Mouse (Mus musculus) ES-Bruce4 (cell line): ENCODE measurements around the gene AI837181. TPM values are rescaled to one million over a fixed set of nuclear protein-coding genes. Genes with fewer than 3 reads are reported as not detected.
A peak's percentile ranks its signal among the peaks of the same experiment; 100 is the strongest.

Source experiments
- H3K27ac ChIP-seq: 2 replicates; pipeline ENCODE4 v1.5.1; 2012; ENCODE audit warnings: low read length, inconsistent platforms; ENCODE audit not compliant: insufficient read depth
- H3K27me3 ChIP-seq: 2 replicates; pipeline ENCODE4 v1.6.1; 2012; ENCODE audit warnings: mild to moderate bottlenecking, low read length, inconsistent platforms; ENCODE audit not compliant: control insufficient read depth, poor library complexity, insufficient read depth, severe bottlenecking
- H3K36me3 ChIP-seq: 2 replicates; pipeline ENCODE4 v1.6.1; 2012; ENCODE audit warnings: inconsistent platforms, mild to moderate bottlenecking, low read length, moderate library complexity; ENCODE audit not compliant: control insufficient read depth, poor library complexity, insufficient read depth, severe bottlenecking
- H3K4me1 ChIP-seq: one replicate; pipeline ENCODE4 v1.8.1; 2011; ENCODE audit warnings: low read length; ENCODE audit not compliant: control insufficient read depth, insufficient read depth
- H3K4me3 ChIP-seq: 2 replicates; pipeline ENCODE4 v1.5.1; 2011; ENCODE audit warnings: low read depth, mild to moderate bottlenecking, low read length
- H3K9ac ChIP-seq: 2 replicates; pipeline ENCODE4 v1.6.1; 2012; ENCODE audit warnings: low read depth, mild to moderate bottlenecking, inconsistent platforms; ENCODE audit not compliant: poor library complexity, severe bottlenecking
- H3K9me3 ChIP-seq: replicated peaks from 2 replicates; pipeline ENCODE4 v1.6.1; 2012; ENCODE audit warnings: mild to moderate bottlenecking, low read length, inconsistent platforms; ENCODE audit not compliant: control insufficient read depth, poor library complexity, insufficient read depth, severe bottlenecking
- CTCF ChIP-seq: IDR thresholded peaks from one replicate; pipeline ENCODE4 v1.8.1; 2011; ENCODE audit warnings: low read depth, low read length
- EP300 ChIP-seq: IDR thresholded peaks from 2 replicates; pipeline ENCODE4 v1.6.1; 2011; ENCODE audit warnings: low read depth, low read length; ENCODE audit not compliant: insufficient read depth
- POLR2A ChIP-seq: IDR thresholded peaks from one replicate; pipeline ENCODE4 v1.8.1; 2011; ENCODE audit warnings: low read length; ENCODE audit not compliant: insufficient read depth
- polyA plus RNA-seq: library from polyadenylated mRNA; stranded (reverse); fragments of >200 nt; gene quantifications from 2 replicates; pipeline ENCODE4 v1.2.4, GENCODE M21; 2011; ENCODE audit warnings: low read depth; ENCODE audit not compliant: missing spikeins, insufficient read depth, insufficient read length

Gene AI837181
- polyA plus RNA-seq, result 17.5 and 21.9 TPM in 2 replicates

GRCm38 (mm10) chr19:5424782-5425741 lies at the start of gene AI837181, which contains the start of gene Drap1:
TSS of gene AI837181 (plus strand) at chr19:5425144.
TSS of gene Drap1 (minus strand) at chr19:5424979.
- no peaks in the 10 kb centered on the region for H3K4me1 ChIP-seq
- no peaks in the 10 kb centered on the region for H3K9me3 ChIP-seq
- no peaks in the 10 kb centered on the region for H3K36me3 ChIP-seq
- H3K4me3 ChIP-seq, result peak within 1 kb of the TSS; percentile 99
- peak within 1 kb of the TSS; percentile 97 for H3K9ac ChIP-seq
- H3K27me3 ChIP-seq, result no peaks in the 10 kb centered on the region
- H3K27ac ChIP-seq, result peak within 1 kb of the TSS; percentile 34
- TF ChIP-seq POLR2A, result no peak

- Histone ChIP-seq H3K4me3 (no peak overlapping the region), H3K27ac (no peak overlapping the region), H3K27me3 (no peaks in the 10 kb centered on the region), H3K9ac (no peak overlapping the region), H3K9me3 (no peaks in the 10 kb centered on the region), H3K36me3 (peaks cover 28% of the 10 kb centered on the region), H3K4me1 (no peaks in the 10 kb centered on the region)
- TF ChIP-seq POLR2A, result no peak
- no peak for TF ChIP-seq EP300
- TF ChIP-seq CTCF, result no peak
Measured at GRCm38 (mm10) chr19:5377446-5377845, 47.5 kb upstream of the AI837181 start.

- H3K4me1 ChIP-seq, result no peaks in the 10 kb centered on the region
- no peaks in the 10 kb centered on the region for H3K9me3 ChIP-seq
- no peak overlapping the region for H3K4me3 ChIP-seq
- H3K27ac ChIP-seq, result no peak overlapping the region
- H3K9ac ChIP-seq, result no peak overlapping the region
- no peak for TF ChIP-seq EP300
- H3K36me3 ChIP-seq, result peaks cover 44% of the 10 kb centered on the region
- no peaks in the 10 kb centered on the region for H3K27me3 ChIP-seq
Measured at GRCm38 (mm10) chr19:5383326-5383725, 41.6 kb upstream of the AI837181 start.

- Histone ChIP-seq H3K9me3 (no peaks in the 10 kb centered on the region), H3K27me3 (no peaks in the 10 kb centered on the region), H3K36me3 (peaks cover 37% of the 10 kb centered on the region), H3K4me1 (no peaks in the 10 kb centered on the region), H3K4me3 (no peak overlapping the region), H3K9ac (no peak overlapping the region), H3K27ac (no peak overlapping the region)
- TF ChIP-seq EP300 (no peak), POLR2A (no peak), CTCF (no peak)
Measured at GRCm38 (mm10) chr19:5384715-5385114, 40.2 kb upstream of the AI837181 start.

GRCm38 (mm10) chr19:5388011-5388441 lies 36.9 kb upstream of the AI837181 start:
- Histone ChIP-seq H3K27ac (no peak overlapping the region), H3K36me3 (peaks cover 16% of the 10 kb centered on the region), H3K9me3 (no peaks in the 10 kb centered on the region), H3K27me3 (no peaks in the 10 kb centered on the region), H3K4me3 (peak overlapping the region; percentile 92), H3K4me1 (no peaks in the 10 kb centered on the region), H3K9ac (peak overlapping the region; percentile 78)
- TF ChIP-seq CTCF, result no peak
- TF ChIP-seq POLR2A, result no peak
- no peak for TF ChIP-seq EP300

- Histone ChIP-seq H3K36me3 (peaks cover 12% of the 10 kb centered on the region), H3K27ac (peak within 1 kb of the TSS; percentile 67), H3K9me3 (no peaks in the 10 kb centered on the region), H3K4me3 (peak within 1 kb of the TSS; percentile 99), H3K4me1 (no peaks in the 10 kb centered on the region), H3K9ac (peak within 1 kb of the TSS; percentile 78), H3K27me3 (no peaks in the 10 kb centered on the region)
- TF ChIP-seq POLR2A (peak; percentile 87), CTCF (no peak)
Measured at GRCm38 (mm10) chr19:5388588-5389242, 36.2 kb upstream of the AI837181 start, which contains the start of gene Sart1. TSS of gene Sart1 (minus strand) at chr19:5388703.
